Mouse (Mus musculus) thymus, postnatal 4 days (tissue): ENCODE data around the gene Ccl27a.
"Not testable (repeated sequence)": the region's sequence is repeated elsewhere in the genome, so short reads cannot be mapped to it uniquely, and the experiment has no call there.

Experiments
- DNase-seq: peaks from one replicate; pipeline ENCODE4 v3.0.0; 2021

Gene Ccl27a

GRCm38 (mm10) chr4:41774002-41774401, at the start of gene Ccl27a:
Gene Ccl27a (minus strand): TSS chr4:41774247.
- DNase-seq = peak; percentile 89

- not testable (repeated sequence) for DNase-seq
Measured at GRCm38 (mm10) chr4:41783197-41783596, 9.2 kb upstream of the Ccl27a start.

GRCm38 (mm10) chr4:41782711-41783110, 8.7 kb upstream of the Ccl27a start:
- not testable (repeated sequence) for DNase-seq

- not testable (repeated sequence) for DNase-seq
Measured at GRCm38 (mm10) chr4:41781748-41782485, 7.9 kb upstream of the Ccl27a start.

DNA sequence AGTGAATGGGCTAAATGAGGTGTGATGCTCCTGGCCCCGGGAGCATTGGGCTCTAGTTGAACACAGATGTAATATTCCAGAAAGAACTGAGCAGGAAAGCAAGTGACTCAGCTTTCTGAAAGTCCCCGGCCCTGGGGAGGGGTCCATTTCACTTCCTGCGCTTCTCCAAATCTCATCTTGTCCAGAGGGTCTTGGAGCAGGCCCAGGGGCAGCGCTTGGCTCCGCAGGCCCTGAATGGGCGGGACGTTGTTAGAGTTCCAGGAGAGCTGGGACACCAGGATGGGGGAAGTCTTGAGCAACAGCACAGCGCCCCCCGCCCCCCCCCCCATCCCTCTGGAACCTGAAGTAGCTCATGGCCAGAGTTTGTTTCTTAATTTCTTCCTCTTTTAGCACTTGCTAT, 7.2 kb upstream of the Ccl27a start:
- DNase-seq = not testable (repeated sequence)

GRCm38 (mm10) chr4:41775840-41776239, 1.8 kb upstream of the Ccl27a start:
- not testable (repeated sequence) for DNase-seq

DNA sequence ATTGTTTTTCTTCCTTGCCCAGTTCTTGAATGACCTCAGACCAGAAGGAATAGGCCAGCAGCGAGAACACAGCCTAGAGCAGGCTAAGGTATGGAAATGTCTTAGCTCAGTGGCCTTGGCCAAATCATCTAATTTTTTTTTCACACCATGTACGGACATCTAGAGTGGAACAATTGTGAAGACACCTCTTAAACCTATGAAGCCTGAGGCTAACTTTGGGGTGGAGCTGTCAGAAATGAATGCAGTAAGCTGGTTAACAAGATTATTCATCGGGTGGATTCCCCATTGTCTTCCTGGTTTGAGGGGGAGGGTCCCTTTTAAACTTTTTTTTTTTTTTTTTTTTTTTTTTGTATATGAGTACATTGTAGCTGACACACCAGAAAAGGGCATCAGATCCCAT, 459 bp upstream of the Ccl27a start:
- not testable (repeated sequence) for DNase-seq

DNA sequence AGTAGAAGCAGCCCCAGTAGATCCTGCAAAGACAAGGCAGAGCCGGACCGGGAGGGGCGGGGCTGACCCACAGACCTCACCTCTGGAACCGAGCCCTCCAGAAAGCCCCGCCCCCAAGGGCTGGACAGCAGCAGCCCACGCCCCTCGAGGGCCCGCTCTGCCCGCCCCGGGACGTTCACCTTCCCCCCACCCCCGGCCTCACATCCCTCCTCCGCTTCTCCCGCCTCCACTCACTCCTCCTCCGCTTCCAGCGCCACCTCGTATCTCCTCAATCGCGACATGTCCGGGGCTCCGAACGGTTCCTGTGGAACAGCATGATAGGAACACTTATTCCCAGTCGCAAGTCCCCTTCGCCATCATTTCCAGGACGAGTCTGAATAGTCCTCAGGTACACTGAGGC, 545 bp downstream of the Ccl27a start:
- peak; percentile 57 for DNase-seq

DNA sequence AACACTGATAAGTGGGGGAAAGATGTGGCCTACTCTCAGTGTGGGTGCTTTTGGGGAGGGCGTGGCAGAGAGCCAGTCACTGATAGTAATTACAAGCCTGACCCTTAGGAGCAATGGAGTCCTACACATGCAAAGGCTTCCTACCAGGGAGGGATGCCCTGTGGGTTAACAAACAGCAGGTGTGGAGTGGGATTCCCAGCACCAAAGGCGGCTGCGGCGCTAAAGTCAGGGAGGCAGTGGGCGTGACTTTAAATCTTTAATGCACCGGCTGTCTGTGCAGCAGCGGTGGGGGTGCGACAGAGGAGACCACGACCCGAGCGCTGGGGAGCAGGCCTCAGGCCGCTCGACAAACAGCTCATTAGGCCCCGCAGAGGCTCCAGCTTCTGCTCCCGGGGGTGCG, 1.1 kb downstream of the Ccl27a start:
- DNase-seq = peak; percentile 31

DNA sequence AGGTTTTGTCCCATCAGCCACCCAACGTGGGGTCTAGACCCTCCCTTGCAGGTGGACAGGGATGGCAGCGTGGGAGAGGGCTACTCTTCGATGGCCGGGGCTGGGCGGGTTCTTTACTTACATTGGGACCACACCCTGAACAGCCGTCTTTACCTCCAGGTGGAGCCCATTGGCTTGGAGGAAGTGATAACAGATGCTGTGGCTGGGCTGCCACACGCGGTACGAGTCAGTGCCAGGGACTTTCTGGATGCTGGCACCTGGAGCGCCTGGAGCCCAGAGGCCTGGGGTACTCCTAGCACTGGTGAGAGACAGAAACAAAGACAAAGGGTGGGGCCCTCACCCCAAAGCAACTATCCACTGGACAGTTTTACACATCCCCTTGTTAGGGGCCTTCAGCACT, 6.7 kb downstream of the Ccl27a start:
- not testable (repeated sequence) for DNase-seq

DNA sequence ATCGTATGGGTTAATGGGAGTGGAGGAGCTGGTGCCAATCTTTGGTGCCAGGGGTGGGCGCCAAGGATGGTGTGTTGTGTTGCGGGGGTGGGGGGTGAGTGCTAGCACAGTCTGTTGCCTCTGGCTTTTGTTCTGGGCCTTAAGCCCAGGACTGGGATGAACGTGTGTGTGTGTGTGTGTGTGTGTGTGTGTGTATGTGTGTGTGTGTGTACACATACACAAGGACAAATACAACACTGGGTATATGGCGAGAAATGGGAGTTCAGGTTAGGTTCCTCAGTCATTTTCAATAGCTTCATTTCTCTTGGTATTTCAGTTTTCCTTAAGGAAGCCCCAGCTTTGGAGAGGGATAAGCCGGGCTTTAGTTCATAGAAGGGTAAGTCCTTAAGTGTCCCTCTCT, 10.9 kb downstream of the Ccl27a start:
- not testable (repeated sequence) for DNase-seq

GRCm38 (mm10) chr4:41762688-41763114, 11.3 kb downstream of the Ccl27a start:
- DNase-seq = not testable (repeated sequence)

DNA sequence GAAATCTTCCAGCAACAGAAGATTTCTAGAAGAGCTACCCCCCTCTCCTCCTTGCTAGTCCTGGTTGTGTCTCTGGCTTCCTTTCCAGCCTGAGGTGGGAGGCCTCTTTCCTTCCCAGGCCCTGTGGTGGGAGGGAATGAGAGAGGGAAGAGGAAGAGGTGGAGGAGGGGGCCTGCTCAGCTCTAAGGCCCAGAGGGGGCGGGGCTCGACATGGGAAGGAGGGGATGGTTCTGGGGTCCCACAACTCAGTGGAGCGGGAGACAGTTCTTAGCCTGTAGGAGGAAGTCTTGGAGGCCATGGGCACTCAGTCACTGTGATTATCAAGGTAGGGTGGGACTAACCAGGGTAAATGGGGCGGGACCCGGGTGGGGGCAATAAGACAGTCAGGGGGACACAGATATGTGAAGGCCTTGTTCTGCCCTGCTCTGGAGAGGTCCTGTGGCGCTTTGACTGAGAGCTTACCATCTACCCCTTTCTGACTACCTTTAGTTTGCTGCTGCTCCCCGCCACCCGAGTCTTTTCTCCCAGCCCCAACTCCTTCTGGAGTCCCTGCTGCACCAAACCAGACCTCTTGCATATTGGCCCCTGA, 11.9 kb downstream of the Ccl27a start:
- no peak for DNase-seq

GRCm38 (mm10) chr4:41761680-41762079, 12.4 kb downstream of the Ccl27a start:
- DNase-seq = no peak

GRCm38 (mm10) chr4:41760911-41761310, 13.1 kb downstream of the Ccl27a start:
- no peak for DNase-seq

DNA sequence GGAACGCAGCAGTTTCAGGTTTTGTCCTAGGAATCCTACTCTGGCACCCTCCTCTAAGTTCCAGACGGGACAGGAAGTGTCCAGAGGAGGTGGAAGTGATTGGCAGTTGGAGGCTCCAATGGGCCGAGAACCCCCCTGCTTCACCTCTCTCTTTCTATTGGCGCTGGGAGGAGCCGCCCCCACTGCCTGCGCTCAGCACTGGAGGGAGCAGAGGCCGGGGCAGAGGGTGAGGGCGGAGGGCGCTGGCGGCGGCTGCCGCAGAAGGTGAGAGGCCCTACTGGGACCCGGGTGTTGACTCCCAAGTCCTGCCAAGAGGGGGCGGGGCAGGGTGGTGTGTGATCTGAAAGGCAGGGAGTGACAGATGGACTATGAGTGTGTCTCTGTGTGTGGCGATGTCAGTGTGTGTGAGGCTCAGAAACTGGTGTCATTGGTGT, 13.7 kb downstream of the Ccl27a start:
- peak; percentile 85 for DNase-seq

DNA sequence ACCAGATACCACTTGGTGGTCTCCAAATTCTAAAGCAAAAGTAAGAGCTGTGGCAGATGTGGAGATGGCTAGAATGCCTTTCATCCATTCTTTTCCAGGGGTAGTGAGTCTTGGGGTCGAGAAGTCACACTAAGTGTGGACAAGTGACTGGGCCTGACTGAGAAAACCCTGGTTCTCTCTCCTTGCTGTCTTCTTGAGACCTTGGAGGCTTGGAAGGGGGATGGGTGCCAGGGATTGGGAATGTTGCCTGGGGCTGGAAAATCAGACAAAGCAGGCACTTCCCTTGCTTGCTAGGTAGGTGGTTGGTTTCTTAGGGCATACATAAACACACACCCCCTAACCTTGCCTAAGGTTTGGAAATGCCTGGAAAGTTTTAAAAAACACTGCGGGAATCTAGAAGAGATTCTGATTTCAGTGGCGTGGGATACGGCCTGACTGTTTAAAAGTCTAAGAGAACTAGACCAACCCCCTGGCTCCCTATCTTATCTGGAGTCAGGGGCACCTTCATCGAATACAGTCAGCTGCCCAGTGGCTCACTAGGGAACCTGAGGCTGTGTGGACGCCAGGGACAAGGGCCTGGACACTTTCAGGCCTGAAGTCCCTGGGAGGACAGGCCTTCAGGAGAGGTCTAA, 14.3 kb downstream of the Ccl27a start:
- DNase-seq = no peak

DNA sequence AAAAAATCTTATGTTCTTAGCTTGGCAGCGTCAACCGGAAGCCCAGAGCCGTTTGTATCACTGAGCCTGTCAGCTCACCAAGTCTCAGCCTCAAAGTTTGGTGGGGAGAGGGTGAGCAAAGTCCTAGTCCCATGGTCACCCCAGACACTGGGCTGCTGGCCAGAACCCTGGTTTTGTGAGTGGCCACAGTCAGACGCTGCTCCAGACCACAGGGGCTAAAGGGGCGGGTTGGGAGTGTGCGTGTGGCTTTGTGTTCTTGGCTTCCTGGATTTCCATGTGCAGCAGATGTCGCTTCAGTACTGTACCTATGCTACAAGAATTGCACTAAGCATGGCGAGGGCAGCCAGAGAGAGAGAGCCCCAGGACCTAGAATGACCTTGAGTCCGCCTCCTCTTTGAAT, 14.8 kb downstream of the Ccl27a start:
- no peak for DNase-seq

DNA sequence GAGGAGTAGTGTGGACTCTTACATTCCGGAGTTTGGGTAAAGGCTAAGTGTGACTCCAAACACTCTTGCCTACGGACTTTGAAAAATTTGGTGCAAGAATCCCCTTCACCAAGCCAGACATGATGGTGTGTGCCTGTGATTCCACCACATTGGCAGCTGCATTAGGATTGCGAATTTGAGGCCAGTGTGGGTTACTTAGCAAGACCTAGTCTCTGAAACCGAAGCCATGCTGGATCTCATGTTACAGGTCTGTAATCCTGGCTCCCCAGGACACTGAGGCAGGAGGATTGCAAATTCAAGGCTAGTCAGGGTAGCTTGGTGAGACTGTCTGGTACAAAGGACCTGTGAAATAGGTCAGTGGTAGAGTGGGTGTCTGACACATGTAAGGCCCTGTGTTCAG, 15.3 kb downstream of the Ccl27a start:
- DNase-seq = no peak

DNA sequence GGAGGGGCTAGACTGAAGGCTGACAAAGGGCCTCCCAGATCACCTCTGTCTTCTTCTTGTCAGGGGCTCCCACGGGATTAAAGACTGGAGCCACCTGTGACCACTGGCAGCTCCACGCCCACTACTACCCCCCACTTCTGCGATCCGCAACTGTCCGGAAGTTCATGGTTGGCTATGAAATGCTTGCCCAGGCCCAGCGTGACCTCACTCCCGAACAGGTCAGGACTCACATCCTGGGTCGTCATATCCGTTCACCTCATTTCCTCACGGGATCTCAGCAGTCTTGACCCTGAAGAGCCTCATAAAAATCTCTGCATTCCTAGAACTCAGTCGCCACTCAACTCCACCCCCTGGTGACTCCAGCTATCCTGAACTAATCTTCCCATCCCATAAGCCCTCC, 16.0 kb downstream of the Ccl27a start:
- DNase-seq = no peak

GRCm38 (mm10) chr4:41757321-41757720, 16.7 kb downstream of the Ccl27a start:
- DNase-seq = no peak

- DNase-seq = no peak
Measured at GRCm38 (mm10) chr4:41756440-41756839, 17.6 kb downstream of the Ccl27a start.

DNA sequence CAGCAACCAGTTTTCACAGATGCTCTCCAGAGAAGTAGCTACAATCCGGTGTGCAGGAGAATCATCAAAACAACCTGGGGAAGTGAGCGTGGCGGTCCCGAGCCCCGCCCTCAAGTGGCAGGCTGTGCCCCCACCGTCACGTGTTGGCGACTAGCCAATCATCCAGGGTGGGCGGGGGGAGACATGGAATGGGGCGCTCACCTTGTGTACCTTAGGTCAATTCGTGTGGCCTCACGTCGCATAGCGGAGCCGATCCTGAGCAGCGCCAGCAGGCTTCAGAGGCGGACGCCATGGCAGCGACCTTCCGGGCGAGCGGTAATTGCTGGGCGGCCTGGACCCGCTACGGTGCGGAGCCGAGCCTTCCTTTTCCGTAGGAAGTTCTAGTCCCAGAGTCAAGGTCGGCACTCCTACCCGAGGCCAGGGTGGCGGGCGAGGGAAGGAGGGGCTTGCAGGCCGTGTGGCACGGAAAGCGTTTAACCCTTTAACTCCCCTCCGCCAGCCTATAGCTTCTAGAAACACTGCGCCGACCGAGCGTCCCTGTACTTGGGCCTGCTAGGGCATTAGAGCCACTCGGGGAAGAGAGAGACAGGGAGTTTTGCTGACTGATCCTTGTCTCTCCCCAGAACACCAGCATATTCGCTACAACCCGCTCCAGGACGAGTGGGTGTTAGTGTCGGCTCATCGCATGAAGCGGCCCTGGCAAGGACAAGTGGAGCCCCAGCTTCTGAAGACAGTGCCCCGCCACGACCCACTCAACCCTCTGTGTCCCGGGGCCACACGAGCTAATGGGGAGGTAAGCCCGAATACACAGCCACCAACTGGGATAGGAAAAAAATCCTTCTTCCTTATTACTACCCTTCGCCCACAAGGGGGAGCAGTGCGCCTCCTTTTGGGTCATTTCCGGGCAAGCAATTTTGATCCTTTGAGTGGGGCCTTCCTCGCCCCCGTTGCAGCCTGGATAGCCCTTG, 18.4 kb downstream of the Ccl27a start, which contains the start of gene Sigmar1:
TSS of gene Sigmar1 (minus strand) at position 820 of the 968 bp plus-strand sequence.
- peak; percentile 95 for DNase-seq
